Mouse (Mus musculus) forebrain, postnatal 0 days (tissue): ENCODE measurements at regions not wholly inside any gene's neighbourhood (a gene's known extent, or its start where the extent isn't known, plus 50 kb on each side); places are given as distances from the start of the nearest gene placed in this dataset.

Experiments
- ATAC-seq: fragments of 200-750 bp; cut with Nextera tagmentation; 2 replicates; pipeline ENCODE4 v1.8.0; 2017; ENCODE audit warnings: mild to moderate bottlenecking, moderate library complexity
- DNase-seq: peaks from one replicate; pipeline ENCODE4 v3.0.0-alpha.2; 2015
- H3K27ac ChIP-seq: fragments of 300-500 bp; sonication (generic); 2 replicates; pipeline ENCODE4 v1.5.1; 2014; ENCODE audit warnings: low read depth, mild to moderate bottlenecking, antibody characterized with exemption, low read length, moderate library complexity, mixed read lengths
- H3K27me3 ChIP-seq: fragments of 300-500 bp; sonication (generic); 2 replicates; pipeline ENCODE4 v1.6.1; 2014; ENCODE audit warnings: mild to moderate bottlenecking, low read length, mixed read lengths; ENCODE audit not compliant: insufficient read depth
- H3K36me3 ChIP-seq: fragments of 300-500 bp; sonication (generic); 2 replicates; pipeline ENCODE4 v1.6.1; 2014; ENCODE audit warnings: mild to moderate bottlenecking, moderate library complexity; ENCODE audit not compliant: insufficient read depth
- H3K4me1 ChIP-seq: fragments of 300-500 bp; sonication (generic); 2 replicates; pipeline ENCODE4 v1.6.1; 2014; ENCODE audit warnings: antibody characterized with exemption; ENCODE audit not compliant: insufficient read depth
- H3K4me2 ChIP-seq: fragments of 300-500 bp; sonication (generic); 2 replicates; pipeline ENCODE4 v1.6.1; 2014; ENCODE audit warnings: low read depth, mild to moderate bottlenecking, moderate library complexity
- H3K4me3 ChIP-seq: fragments of 300-500 bp; sonication (generic); 2 replicates; pipeline ENCODE4 v1.5.1; 2014; ENCODE audit warnings: low read depth, low read length, mixed read lengths
- H3K9ac ChIP-seq: fragments of 300-500 bp; sonication (generic); 2 replicates; pipeline ENCODE4 v1.6.1; 2014; ENCODE audit warnings: mild to moderate bottlenecking
- H3K9me3 ChIP-seq: fragments of 300-500 bp; sonication (generic); 2 replicates; pipeline ENCODE4 v1.6.1; 2016; ENCODE audit warnings: low read length
- CTCF ChIP-seq: sonication (generic); IDR thresholded peaks from 2 replicates; pipeline ENCODE4 v1.5.1; 2016; ENCODE audit warnings: antibody characterized with exemption, control low read depth, low read depth
- WGBS: fragments of 180-500 bp; shearing (Covaris S2); extraction: QIAGEN DNeasy Blood & Tissue Kit; methylation state at CpG from one replicate; pipeline ENCODE4 v1.1.7; 2014; 5-methylcytosine and 5-hydroxymethylcytosine counted together

GRCm38 (mm10) chr2:30525295-30525694 is 51.3 kb upstream of the Ier5l start:
- Histone ChIP-seq H3K36me3 (no peaks in the 10 kb centered on the region), H3K9ac (no peak overlapping the region), H3K27ac (no peak overlapping the region), H3K9me3 (no peaks in the 10 kb centered on the region), H3K4me3 (no peak overlapping the region), H3K27me3 (no peaks in the 10 kb centered on the region), H3K4me2 (no peak overlapping the region), H3K4me1 (no peaks in the 10 kb centered on the region)
- WGBS: 34% methylated on average over 9 of the region's 9 CpGs
- no peak for ATAC-seq
- DNase-seq: no peak
- TF ChIP-seq CTCF: no peak

GRCm38 (mm10) chr2:30525831-30526230 is 51.8 kb upstream of the Ier5l start:
- DNase-seq (no peak), ATAC-seq (no peak)
- no peaks in the 10 kb centered on the region for H3K36me3 ChIP-seq
- H3K9me3 ChIP-seq: no peaks in the 10 kb centered on the region
- H3K4me1 ChIP-seq: no peaks in the 10 kb centered on the region
- H3K4me3 ChIP-seq: no peak overlapping the region
- H3K27me3 ChIP-seq: no peaks in the 10 kb centered on the region
- TF ChIP-seq CTCF: no peak
- no peak overlapping the region for H3K27ac ChIP-seq
- 75% methylated on average over 3 of the region's 3 CpGs for WGBS
- no peak overlapping the region for H3K4me2 ChIP-seq
- H3K9ac ChIP-seq: no peak overlapping the region

GRCm38 (mm10) chr2:30527495-30527894 is 53.5 kb upstream of the Ier5l start:
- no peak for DNase-seq
- TF ChIP-seq CTCF: no peak

GRCm38 (mm10) chr2:30532948-30533347 is 58.9 kb upstream of the Ier5l start:
- Histone ChIP-seq H3K4me1 (no peaks in the 10 kb centered on the region), H3K4me2 (no peak overlapping the region), H3K4me3 (no peak overlapping the region), H3K9ac (no peak overlapping the region), H3K36me3 (no peaks in the 10 kb centered on the region), H3K9me3 (no peaks in the 10 kb centered on the region), H3K27ac (no peak overlapping the region), H3K27me3 (no peaks in the 10 kb centered on the region)
- ATAC-seq: no peak
- TF ChIP-seq CTCF: no peak
- DNase-seq: no peak

More at GRCm38 (mm10) chr2:30527495-30527894, 53.5 kb upstream of the Ier5l start:
- Histone ChIP-seq H3K4me1 (no peaks in the 10 kb centered on the region), H3K4me2 (no peak overlapping the region), H3K4me3 (no peak overlapping the region), H3K36me3 (no peaks in the 10 kb centered on the region), H3K9me3 (no peaks in the 10 kb centered on the region), H3K27ac (no peak overlapping the region), H3K27me3 (no peaks in the 10 kb centered on the region), H3K9ac (no peak overlapping the region)
- ATAC-seq: no peak
- WGBS: 31% methylated on average over 4 of the region's 4 CpGs

- DNase-seq (no peak), ATAC-seq (no peak)
- 95% methylated on average over 6 of the region's 6 CpGs for WGBS
- Histone ChIP-seq H3K27ac (no peak overlapping the region), H3K27me3 (no peaks in the 10 kb centered on the region), H3K9ac (no peak overlapping the region), H3K4me3 (no peak overlapping the region), H3K9me3 (no peaks in the 10 kb centered on the region), H3K4me2 (no peak overlapping the region), H3K36me3 (no peaks in the 10 kb centered on the region), H3K4me1 (no peaks in the 10 kb centered on the region)
- TF ChIP-seq CTCF: no peak
Measured at GRCm38 (mm10) chr2:30533367-30533766, 59.3 kb upstream of the Ier5l start.

- no peak overlapping the region for H3K4me3 ChIP-seq
- H3K36me3 ChIP-seq: no peaks in the 10 kb centered on the region
- no peak overlapping the region for H3K9ac ChIP-seq
- no peak for ATAC-seq
- no peak overlapping the region for H3K4me2 ChIP-seq
- no peak for DNase-seq
- WGBS: 64% methylated on average over 10 of the region's 10 CpGs
- H3K9me3 ChIP-seq: no peaks in the 10 kb centered on the region
- no peaks in the 10 kb centered on the region for H3K27me3 ChIP-seq
- H3K4me1 ChIP-seq: no peaks in the 10 kb centered on the region
- H3K27ac ChIP-seq: no peak overlapping the region
- TF ChIP-seq CTCF: no peak
Measured at GRCm38 (mm10) chr2:30534485-30534884, 60.4 kb upstream of the Cstad start.

- DNase-seq: no peak
- no peaks in the 10 kb centered on the region for H3K36me3 ChIP-seq
Measured at GRCm38 (mm10) chr2:30539305-30539704, 55.5 kb upstream of the Cstad start.

GRCm38 (mm10) chr2:30541541-30541940 is 53.3 kb upstream of the Cstad start:
- Histone ChIP-seq H3K9ac (no peak overlapping the region), H3K36me3 (no peaks in the 10 kb centered on the region), H3K4me1 (peaks cover 18% of the 10 kb centered on the region), H3K9me3 (no peaks in the 10 kb centered on the region), H3K4me2 (no peak overlapping the region), H3K27ac (peak overlapping the region; percentile 15; the same call in 1 of the 2 replicates), H3K4me3 (no peak overlapping the region), H3K27me3 (no peaks in the 10 kb centered on the region)
- ATAC-seq: no peak
- no peak for TF ChIP-seq CTCF
- 62% methylated on average over 4 of the region's 4 CpGs for WGBS
- no peak for DNase-seq

More at GRCm38 (mm10) chr2:30539305-30539704, 55.5 kb upstream of the Cstad start:
- no peaks in the 10 kb centered on the region for H3K9me3 ChIP-seq
- TF ChIP-seq CTCF: no peak
- no peak overlapping the region for H3K4me3 ChIP-seq
- ATAC-seq: no peak
- no peak overlapping the region for H3K4me2 ChIP-seq
- H3K27me3 ChIP-seq: no peaks in the 10 kb centered on the region
- no peak overlapping the region for H3K27ac ChIP-seq
- H3K9ac ChIP-seq: no peak overlapping the region
- WGBS: 86% methylated on average over 1 of the region's 1 CpGs
- H3K4me1 ChIP-seq: no peaks in the 10 kb centered on the region
